Mouse (Mus musculus) thymus, adult 2 months (tissue): ENCODE data around the gene Ppfia3. TPM values are rescaled to one million over a fixed set of nuclear protein-coding genes. Genes with fewer than 3 reads are reported as not detected.

Experiments used
- DNase-seq: peaks from one replicate; pipeline ENCODE4 v3.0.0; 2021
- H3K27ac ChIP-seq: fragments of 200-500 bp; 2 replicates; pipeline ENCODE4 v1.5.1; 2012; ENCODE audit warnings: low read length, control low read depth; ENCODE audit not compliant: control insufficient read depth, insufficient read depth
- H3K27me3 ChIP-seq: fragments of 200-500 bp; 2 replicates; pipeline ENCODE4 v1.6.1; 2012; ENCODE audit warnings: mild to moderate bottlenecking, low read length, moderate library complexity, mixed read lengths; ENCODE audit not compliant: control insufficient read depth, insufficient read depth
- H3K36me3 ChIP-seq: fragments of 200-500 bp; 2 replicates; pipeline ENCODE4 v1.6.1; 2012; ENCODE audit warnings: mild to moderate bottlenecking, low read length, moderate library complexity; ENCODE audit not compliant: control insufficient read depth, insufficient read depth
- H3K4me1 ChIP-seq: fragments of 200-500 bp; replicated peaks from 2 replicates; pipeline ENCODE4 v1.6.1; 2012; ENCODE audit warnings: low read length; ENCODE audit not compliant: control insufficient read depth, insufficient read depth
- H3K4me3 ChIP-seq: fragments of 200-500 bp; 2 replicates; pipeline ENCODE4 v1.5.1; 2012; ENCODE audit warnings: mild to moderate bottlenecking, low read length, control low read depth, moderate library complexity; ENCODE audit not compliant: control insufficient read depth, insufficient read depth
- CTCF ChIP-seq: fragments of 200-500 bp; IDR thresholded peaks from 2 replicates; pipeline ENCODE4 v1.5.1; 2012; ENCODE audit warnings: mild to moderate bottlenecking, control low read depth, low read length, moderate library complexity, borderline replicate concordance; ENCODE audit not compliant: control insufficient read depth, poor library complexity, insufficient read depth; ENCODE audit errors: extremely low read depth
- POLR2A ChIP-seq: fragments of 200-500 bp; IDR thresholded peaks from 2 replicates; pipeline ENCODE4 v1.6.1; 2012; ENCODE audit warnings: mild to moderate bottlenecking, low read length, control low read depth, moderate library complexity; ENCODE audit not compliant: control insufficient read depth, poor library complexity, insufficient read depth; ENCODE audit errors: extremely low read depth
- WGBS: fragments of 180-500 bp; shearing (Covaris S2); methylation state at CpG from one replicate; pipeline ENCODE4 v1.1.7; 2018; 5-methylcytosine and 5-hydroxymethylcytosine counted together
- polyA plus RNA-seq: library from polyadenylated mRNA; depleted of rRNA; stranded (reverse); fragments of >200 nt; gene quantifications from 2 replicates; pipeline ENCODE4 v1.2.3, GENCODE M21; 2012

Ppfia3 gene
- polyA plus RNA-seq, 1 experiment = 0.65 TPM

GRCm38 (mm10) chr7:45308551-45309240 lies 58.1 kb downstream of the Ppfia3 start:
- Histone ChIP-seq H3K27me3 (no peaks in the 10 kb centered on the region), H3K36me3 (no peaks in the 10 kb centered on the region), H3K27ac (no peak overlapping the region), H3K4me1 (peaks cover 15% of the 10 kb centered on the region), H3K4me3 (no peak overlapping the region)
- WGBS = 25% methylated on average over 15 of the region's 15 CpGs
- no peak for TF ChIP-seq POLR2A
- TF ChIP-seq CTCF = no peak
- DNase-seq = no peak

- no peaks in the 10 kb centered on the region for H3K36me3 ChIP-seq
- no peak overlapping the region for H3K4me3 ChIP-seq
- no peaks in the 10 kb centered on the region for H3K27me3 ChIP-seq
- TF ChIP-seq POLR2A (no peak), CTCF (peak; percentile 69; the same call in 1 of the 2 replicates)
- WGBS = 51% methylated on average over 17 of the region's 17 CpGs
- peak; percentile 29 for DNase-seq
- peaks cover 15% of the 10 kb centered on the region for H3K4me1 ChIP-seq
- H3K27ac ChIP-seq = no peak overlapping the region
Observed at GRCm38 (mm10) chr7:45305275-45305674, 61.5 kb downstream of the Ppfia3 start.

- no peak for DNase-seq
- H3K27ac ChIP-seq = no peak overlapping the region
- H3K4me3 ChIP-seq = no peak overlapping the region
- peaks cover 15% of the 10 kb centered on the region for H3K4me1 ChIP-seq
- H3K27me3 ChIP-seq = no peaks in the 10 kb centered on the region
- TF ChIP-seq CTCF = no peak
- WGBS = 53% methylated on average over 13 of the region's 13 CpGs
- no peaks in the 10 kb centered on the region for H3K36me3 ChIP-seq
Observed at GRCm38 (mm10) chr7:45304869-45305268, 62.0 kb downstream of the Ppfia3 start.

GRCm38 (mm10) chr7:45302626-45303025 lies 64.2 kb downstream of the Ppfia3 start:
- no peak overlapping the region for H3K4me3 ChIP-seq
- no peak for DNase-seq
- no peaks in the 10 kb centered on the region for H3K36me3 ChIP-seq
- no peak overlapping the region for H3K27ac ChIP-seq
- WGBS = 91% methylated on average over 8 of the region's 8 CpGs
- no peaks in the 10 kb centered on the region for H3K27me3 ChIP-seq
- TF ChIP-seq POLR2A = no peak
- TF ChIP-seq CTCF = no peak
- H3K4me1 ChIP-seq = peaks cover 3% of the 10 kb centered on the region; the same call in 1 of the 2 replicates

GRCm38 (mm10) chr7:45300270-45300669 lies 66.5 kb downstream of the Ppfia3 start:
- peak; percentile 51 for DNase-seq
- WGBS = 30% methylated on average over 6 of the region's 6 CpGs

GRCm38 (mm10) chr7:45299752-45300151 lies 67.1 kb downstream of the Ppfia3 start:
- Histone ChIP-seq H3K36me3 (no peaks in the 10 kb centered on the region), H3K4me1 (no peaks in the 10 kb centered on the region), H3K27ac (no peak overlapping the region), H3K4me3 (no peak overlapping the region), H3K27me3 (no peaks in the 10 kb centered on the region)
- peak; percentile 30 for DNase-seq
- TF ChIP-seq CTCF (no peak), POLR2A (no peak)
- 8% methylated on average over 5 of the region's 5 CpGs for WGBS

More at GRCm38 (mm10) chr7:45300270-45300669, 66.5 kb downstream of the Ppfia3 start:
- H3K27me3 ChIP-seq = no peaks in the 10 kb centered on the region
- H3K4me3 ChIP-seq = no peak overlapping the region
- H3K4me1 ChIP-seq = peaks cover 2% of the 10 kb centered on the region; the same call in 1 of the 2 replicates
- H3K27ac ChIP-seq = no peak overlapping the region
- no peak for TF ChIP-seq CTCF
- no peak for TF ChIP-seq POLR2A
- no peaks in the 10 kb centered on the region for H3K36me3 ChIP-seq
